Mouse (Mus musculus) cortical plate, adult 2 months (tissue): ENCODE data around the gene Olfml1. TPM values are rescaled to one million over a fixed set of nuclear protein-coding genes. Genes with fewer than 3 reads are reported as not detected.
A peak's percentile ranks its signal among the peaks of the same experiment; 100 is the strongest.

ENCODE experiments used
- H3K27ac ChIP-seq: fragments of 200-500 bp; 2 replicates; pipeline ENCODE4 v1.5.1; 2012; ENCODE audit warnings: low read length, control low read depth, inconsistent platforms; ENCODE audit not compliant: insufficient read depth
- H3K4me1 ChIP-seq: fragments of 200-500 bp; 2 replicates; pipeline ENCODE4 v1.6.1; 2011; ENCODE audit warnings: low read length; ENCODE audit not compliant: control insufficient read depth, insufficient read depth
- H3K4me3 ChIP-seq: fragments of 200-500 bp; 2 replicates; pipeline ENCODE4 v1.5.1; 2011; ENCODE audit warnings: mild to moderate bottlenecking, low read length, control low read depth; ENCODE audit not compliant: insufficient read depth
- CTCF ChIP-seq: fragments of 200-500 bp; IDR thresholded peaks from 2 replicates; pipeline ENCODE4 v1.5.1; 2011; ENCODE audit warnings: mild to moderate bottlenecking, control low read depth, low read length; ENCODE audit not compliant: insufficient read depth; ENCODE audit errors: extremely low read depth
- POLR2A ChIP-seq: fragments of 200-500 bp; IDR thresholded peaks from 2 replicates; pipeline ENCODE4 v1.6.1; 2011; ENCODE audit warnings: mild to moderate bottlenecking, low read length, control low read depth; ENCODE audit not compliant: insufficient read depth; ENCODE audit errors: extremely low read depth
- polyA plus RNA-seq: library from polyadenylated mRNA; depleted of rRNA; stranded (reverse); fragments of >200 nt; gene quantifications from 2 replicates; pipeline ENCODE4 v1.2.3, GENCODE M21; 2012; rRNA removed

Olfml1 gene
- 12.4 and 13.4 TPM in 2 replicates for polyA plus RNA-seq

- no peak for TF ChIP-seq POLR2A
- no peak for TF ChIP-seq CTCF
- Histone ChIP-seq H3K4me1 (no peaks in the 10 kb centered on the region), H3K27ac (peak within 1 kb of the TSS; percentile 77; the same call in 1 of the 2 replicates), H3K4me3 (peak within 1 kb of the TSS; percentile 12; the same call in 1 of the 2 replicates)
Measured at GRCm38 (mm10) chr7:107567261-107567671, at the start of gene Olfml1. TSS of gene Olfml1 (plus strand) at chr7:107567446.

DNA sequence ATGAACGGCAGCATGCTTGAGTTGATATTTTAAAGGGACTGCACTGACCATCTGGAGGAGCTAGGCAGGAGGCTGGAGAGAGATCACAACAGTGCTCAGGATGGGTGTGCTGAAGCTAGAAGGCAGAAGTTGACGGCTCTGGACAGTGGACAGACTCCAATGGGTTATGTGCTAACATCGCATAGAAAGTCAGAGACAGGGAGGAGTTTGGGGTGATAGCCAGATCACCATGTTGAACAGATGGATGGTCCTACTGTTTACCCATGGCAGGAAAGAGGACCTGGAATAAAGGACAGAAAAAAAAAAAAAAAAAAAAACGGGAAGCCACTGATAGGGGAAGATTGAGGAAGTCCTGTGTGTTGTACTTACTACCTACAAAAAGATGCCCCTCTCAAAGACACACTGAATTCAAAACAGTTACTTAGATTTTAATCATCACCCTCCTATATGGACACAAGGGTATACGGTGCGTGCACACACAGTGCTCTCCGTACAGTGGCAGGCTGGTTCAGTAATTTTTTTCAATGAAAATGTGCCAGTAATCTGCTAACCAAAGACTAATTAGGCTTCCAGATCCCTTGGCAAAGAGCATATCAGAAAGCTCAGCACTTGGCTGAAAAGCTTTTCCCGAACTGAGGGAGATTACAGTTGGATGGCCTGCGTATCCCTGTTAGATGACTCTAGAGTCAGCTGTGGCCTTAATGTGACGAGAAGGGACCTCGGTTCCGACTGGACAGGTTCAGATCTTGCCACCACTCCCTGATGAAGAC, 47.8 kb upstream of the Olfml1 start:
- TF ChIP-seq CTCF (no peak), POLR2A (no peak)
- no peak overlapping the region for H3K4me3 ChIP-seq
- H3K4me1 ChIP-seq = no peaks in the 10 kb centered on the region
- no peak overlapping the region for H3K27ac ChIP-seq

- Histone ChIP-seq H3K4me3 (no peak overlapping the region), H3K4me1 (no peaks in the 10 kb centered on the region), H3K27ac (no peak overlapping the region)
- TF ChIP-seq POLR2A (no peak), CTCF (no peak)
Measured at GRCm38 (mm10) chr7:107521411-107521810, 45.8 kb upstream of the Olfml1 start.

- TF ChIP-seq POLR2A (no peak), CTCF (peak; percentile 68)
- Histone ChIP-seq H3K27ac (no peak overlapping the region), H3K4me3 (no peak overlapping the region), H3K4me1 (no peaks in the 10 kb centered on the region)
Measured at GRCm38 (mm10) chr7:107526299-107526698, 40.9 kb upstream of the Olfml1 start.

DNA sequence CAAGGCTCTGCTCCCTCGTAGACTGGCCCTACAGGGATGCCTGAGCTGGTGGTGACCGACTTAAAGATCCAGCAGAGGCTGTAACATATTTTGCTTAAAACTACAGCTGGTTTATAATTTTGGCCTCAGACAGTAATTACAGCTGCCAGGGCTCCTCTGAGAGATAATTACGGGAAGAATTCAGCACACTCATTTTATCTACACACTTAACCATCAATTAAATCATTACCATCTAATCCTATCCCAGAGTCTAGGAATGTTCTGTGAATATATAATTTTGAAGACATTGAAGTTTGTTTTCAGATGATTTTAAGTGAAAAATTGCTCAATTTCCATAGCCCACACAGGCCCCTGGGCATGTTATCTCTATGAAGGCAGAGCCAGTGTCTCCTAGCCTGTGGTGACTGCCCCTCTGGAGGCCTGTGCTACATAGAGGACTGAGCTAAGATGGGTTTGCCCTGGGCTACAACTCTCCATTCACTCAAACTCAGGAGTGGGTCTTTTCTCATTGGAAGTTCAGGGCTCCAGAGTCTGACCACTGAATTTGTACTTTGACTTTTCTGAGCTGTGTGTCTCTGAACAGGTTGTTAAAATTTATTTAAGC, 39.0 kb upstream of the Olfml1 start:
- no peaks in the 10 kb centered on the region for H3K4me1 ChIP-seq
- H3K27ac ChIP-seq = no peak overlapping the region
- no peak overlapping the region for H3K4me3 ChIP-seq
- TF ChIP-seq CTCF = no peak
- TF ChIP-seq POLR2A = no peak

- Histone ChIP-seq H3K4me3 (no peak overlapping the region), H3K4me1 (no peaks in the 10 kb centered on the region), H3K27ac (no peak overlapping the region)
- TF ChIP-seq CTCF (no peak), POLR2A (no peak)
Measured at GRCm38 (mm10) chr7:107529364-107529763, 37.9 kb upstream of the Olfml1 start.

DNA sequence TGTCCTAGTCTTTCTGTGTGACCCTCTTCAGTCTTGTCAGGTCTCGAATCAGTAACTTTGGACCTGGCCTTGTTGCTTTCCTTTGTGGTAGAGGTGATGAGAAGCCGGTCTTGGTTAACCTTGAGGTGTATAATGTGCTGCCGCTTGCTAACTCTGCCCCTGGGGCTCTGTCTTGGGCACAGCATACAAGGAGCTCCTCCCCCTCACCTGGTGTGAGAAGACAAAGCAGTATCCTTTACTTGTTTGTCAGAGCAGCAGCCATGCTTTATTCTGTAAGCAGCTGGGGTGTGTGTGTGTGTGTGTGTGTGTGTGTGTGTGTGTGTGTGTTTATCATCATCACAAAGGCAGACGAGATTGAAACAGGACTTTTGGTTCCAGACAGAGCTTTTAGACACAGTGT, 31.9 kb upstream of the Olfml1 start:
- H3K4me1 ChIP-seq = no peaks in the 10 kb centered on the region
- H3K27ac ChIP-seq = no peak overlapping the region
- no peak overlapping the region for H3K4me3 ChIP-seq
- TF ChIP-seq POLR2A (no peak), CTCF (no peak)

GRCm38 (mm10) chr7:107536516-107536915, 30.7 kb upstream of the Olfml1 start:
- Histone ChIP-seq H3K4me1 (no peaks in the 10 kb centered on the region), H3K4me3 (no peak overlapping the region), H3K27ac (no peak overlapping the region)
- TF ChIP-seq POLR2A (no peak), CTCF (no peak)

GRCm38 (mm10) chr7:107540034-107540433, 27.2 kb upstream of the Olfml1 start:
- Histone ChIP-seq H3K27ac (no peak overlapping the region), H3K4me3 (no peak overlapping the region), H3K4me1 (no peaks in the 10 kb centered on the region)
- TF ChIP-seq CTCF = no peak
- TF ChIP-seq POLR2A = no peak

DNA sequence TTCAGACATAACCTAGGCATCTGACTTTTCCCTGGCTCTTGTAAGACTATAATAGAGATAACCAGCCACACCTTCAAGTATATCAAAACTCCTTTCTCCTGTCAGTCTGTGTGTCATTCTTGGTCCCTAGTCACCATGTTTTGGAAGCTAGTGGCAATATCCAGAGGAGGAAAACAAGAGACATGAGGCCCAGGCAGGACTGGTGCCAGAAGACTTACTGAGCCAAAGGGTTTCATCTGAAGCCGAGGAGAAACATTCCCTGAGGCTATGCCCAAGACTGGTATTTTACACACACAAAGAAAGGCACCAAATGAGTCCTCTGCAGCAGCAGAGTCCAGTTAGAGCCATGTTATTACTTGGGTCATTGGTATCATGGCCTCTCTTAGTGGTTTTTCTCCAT, 22.2 kb upstream of the Olfml1 start:
- no peak overlapping the region for H3K27ac ChIP-seq
- TF ChIP-seq CTCF (no peak), POLR2A (no peak)
- no peak overlapping the region for H3K4me3 ChIP-seq
- no peaks in the 10 kb centered on the region for H3K4me1 ChIP-seq

DNA sequence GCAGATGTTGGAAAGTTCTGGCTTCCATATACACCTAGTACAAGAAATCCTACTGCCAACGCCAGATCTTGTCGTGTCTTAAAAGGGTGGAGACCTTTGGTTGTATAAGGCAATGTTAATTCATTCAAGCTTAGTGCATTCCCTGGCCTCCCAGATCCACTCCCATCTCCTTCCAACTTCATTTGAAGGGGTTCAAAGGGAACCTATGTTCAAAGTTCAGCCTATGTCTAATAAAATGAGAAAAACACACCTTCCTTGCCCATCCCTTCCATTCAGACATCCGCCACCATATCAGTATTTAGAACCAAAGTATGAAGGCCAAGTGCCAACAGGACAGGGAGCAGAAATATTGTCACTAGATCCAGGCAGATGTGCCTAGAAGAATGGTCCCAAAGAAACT, 19.4 kb upstream of the Olfml1 start:
- no peak for TF ChIP-seq POLR2A
- TF ChIP-seq CTCF = no peak

More for the DNA sequence above, 19.4 kb upstream of the Olfml1 start:
- Histone ChIP-seq H3K4me3 (no peak overlapping the region), H3K27ac (no peak overlapping the region), H3K4me1 (no peaks in the 10 kb centered on the region)
